Mouse (Mus musculus): Measurements from ENCODE around the gene Olfr325. TPM values are rescaled to one million over a fixed set of nuclear protein-coding genes. Genes with fewer than 3 reads are reported as not detected.
A peak's percentile ranks its signal among the peaks of the same experiment; 100 is the strongest.

The Olfr325 gene
- total and polyA plus RNA-seq, 2 experiments, result not detected

DNA sequence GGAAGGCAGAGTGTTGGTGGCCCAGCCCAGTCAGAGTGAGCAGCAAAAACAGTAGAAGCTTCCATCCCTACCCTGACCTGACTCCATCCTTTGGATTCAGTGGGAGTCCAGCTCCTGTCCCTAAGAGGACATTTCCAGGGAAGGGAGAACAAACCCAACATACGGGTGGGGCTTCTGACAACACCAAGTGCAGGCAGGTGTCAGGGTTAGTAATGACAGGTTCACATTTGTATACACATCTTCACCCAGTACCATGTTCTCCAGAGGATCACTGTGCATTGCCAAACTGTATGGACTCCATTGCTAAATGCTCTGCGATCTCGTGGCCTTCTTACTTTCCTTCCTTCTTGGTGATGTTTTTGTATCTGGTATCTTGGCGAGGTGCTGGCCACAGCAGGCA lies 38.4 kb downstream of the Olfr325 start, which contains the start of gene 2210407C18Rik:
TSS of gene 2210407C18Rik (minus strand) at position 101 of the 400 bp plus-strand sequence.
- H3K27me3 ChIP-seq (ENCODE audit: control insufficient read depth, insufficient read depth, low read length), result no peaks in the 10 kb centered on the region
- H3K9ac ChIP-seq (ENCODE audit: low read depth, low read length), result no peak within 1 kb of the TSS
- no peak for DNase-seq (ENCODE audit: extremely low read depth, low read depth, low spot score)
- TF ChIP-seq CTCF (IDR thresholded peaks at IDR 0.05; ENCODE audit: low read depth, low read length), result no peak
- TF ChIP-seq POLR2A (IDR thresholded peaks at IDR 0.05; ENCODE audit: extremely low read depth, insufficient read depth, low read length), result no peak
- 92% methylated on average over 4 of the region's 4 CpGs for WGBS
- H3K27ac ChIP-seq (replicated peaks; ENCODE audit: insufficient read depth, low read depth, low read length), result no peak within 1 kb of the TSS
- no peaks in the 10 kb centered on the region for H3K36me3 ChIP-seq (ENCODE audit: control insufficient read depth, insufficient read depth, low read length)
- no peaks in the 10 kb centered on the region for H3K79me2 ChIP-seq (ENCODE audit: control insufficient read depth, insufficient read depth, low read length)
- H3K4me3 ChIP-seq (ENCODE audit: insufficient read depth, low read depth, low read length), result no peak within 1 kb of the TSS
- H3K4me1 ChIP-seq (ENCODE audit: control insufficient read depth, insufficient read depth, low read length), result peaks cover 9% of the 10 kb centered on the region; the same call in 1 of the 2 replicates

DNA sequence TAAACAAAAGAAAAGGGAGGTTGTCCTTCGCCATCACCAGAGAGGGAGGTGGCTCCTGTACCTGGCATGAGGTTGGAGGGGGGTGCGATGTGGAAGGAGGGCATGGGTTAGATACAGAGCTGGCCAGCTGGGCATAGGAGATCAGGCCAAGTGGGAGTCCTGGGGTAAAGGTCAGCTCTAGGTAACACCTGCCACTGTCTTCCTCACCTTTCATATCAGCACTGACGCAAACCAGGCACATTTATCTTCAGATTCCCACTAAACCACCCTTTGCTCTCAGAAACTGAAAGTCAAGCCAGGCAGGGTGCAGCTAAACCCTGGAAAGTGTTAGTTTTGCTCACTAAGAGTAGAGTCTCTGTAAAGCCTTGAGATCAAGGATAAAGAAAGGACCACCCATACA lies 40.8 kb downstream of the Olfr325 start:
- H3K27ac ChIP-seq (replicated peaks; ENCODE audit: insufficient read depth, low read depth, low read length), result no peak overlapping the region
- H3K9ac ChIP-seq (ENCODE audit: low read depth, low read length), result no peak overlapping the region
- peak; percentile 57 for DNase-seq (ENCODE audit: extremely low read depth, low read depth, low spot score)
- H3K27me3 ChIP-seq (ENCODE audit: control insufficient read depth, insufficient read depth, low read length), result no peaks in the 10 kb centered on the region
- no peak overlapping the region for H3K4me3 ChIP-seq (ENCODE audit: insufficient read depth, low read depth, low read length)
- peaks cover 9% of the 10 kb centered on the region; the same call in 1 of the 2 replicates for H3K4me1 ChIP-seq (ENCODE audit: control insufficient read depth, insufficient read depth, low read length)
- TF ChIP-seq CTCF (IDR thresholded peaks at IDR 0.05; ENCODE audit: low read depth, low read length) (no peak), POLR2A (IDR thresholded peaks at IDR 0.05; ENCODE audit: extremely low read depth, insufficient read depth, low read length) (no peak)
- no peaks in the 10 kb centered on the region for H3K79me2 ChIP-seq (ENCODE audit: control insufficient read depth, insufficient read depth, low read length)
- whole genome bisulfite sequencing, result 18% methylated on average over 3 of the region's 3 CpGs
- H3K36me3 ChIP-seq (ENCODE audit: control insufficient read depth, insufficient read depth, low read length), result no peaks in the 10 kb centered on the region

DNA sequence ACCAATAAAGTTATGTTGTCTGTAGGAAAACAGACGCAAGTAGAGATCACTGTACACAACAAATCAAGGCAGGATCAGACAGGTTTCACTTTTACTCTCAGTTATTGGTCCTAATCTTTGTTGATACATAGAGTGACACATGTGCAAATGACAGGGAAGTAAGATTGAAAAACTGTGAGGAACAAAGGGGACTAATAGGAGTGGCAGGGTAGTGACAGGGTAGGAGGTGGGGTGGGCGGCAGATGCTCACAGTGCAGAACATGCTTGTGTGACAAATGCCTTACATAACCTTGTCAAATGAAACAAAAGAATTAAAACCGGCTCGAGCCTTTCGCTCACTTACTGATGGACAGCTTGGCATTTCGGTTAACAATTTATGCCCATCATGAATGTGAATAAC lies 41.3 kb downstream of the Olfr325 start:
- no peak overlapping the region for H3K4me3 ChIP-seq (ENCODE audit: insufficient read depth, low read depth, low read length)
- H3K9ac ChIP-seq (ENCODE audit: low read depth, low read length), result no peak overlapping the region
- no peak for TF ChIP-seq CTCF (IDR thresholded peaks at IDR 0.05; ENCODE audit: low read depth, low read length)
- no peak for TF ChIP-seq POLR2A (IDR thresholded peaks at IDR 0.05; ENCODE audit: extremely low read depth, insufficient read depth, low read length)
- no peaks in the 10 kb centered on the region for H3K27me3 ChIP-seq (ENCODE audit: control insufficient read depth, insufficient read depth, low read length)
- DNase-seq (ENCODE audit: extremely low read depth, low read depth, low spot score), result no peak
- H3K27ac ChIP-seq (replicated peaks; ENCODE audit: insufficient read depth, low read depth, low read length), result no peak overlapping the region
- WGBS, result 80% methylated on average over 6 of the region's 6 CpGs
- H3K4me1 ChIP-seq (ENCODE audit: control insufficient read depth, insufficient read depth, low read length), result peaks cover 9% of the 10 kb centered on the region; the same call in 1 of the 2 replicates
- no peaks in the 10 kb centered on the region for H3K79me2 ChIP-seq (ENCODE audit: control insufficient read depth, insufficient read depth, low read length)
- H3K36me3 ChIP-seq (ENCODE audit: control insufficient read depth, insufficient read depth, low read length), result no peaks in the 10 kb centered on the region

DNA sequence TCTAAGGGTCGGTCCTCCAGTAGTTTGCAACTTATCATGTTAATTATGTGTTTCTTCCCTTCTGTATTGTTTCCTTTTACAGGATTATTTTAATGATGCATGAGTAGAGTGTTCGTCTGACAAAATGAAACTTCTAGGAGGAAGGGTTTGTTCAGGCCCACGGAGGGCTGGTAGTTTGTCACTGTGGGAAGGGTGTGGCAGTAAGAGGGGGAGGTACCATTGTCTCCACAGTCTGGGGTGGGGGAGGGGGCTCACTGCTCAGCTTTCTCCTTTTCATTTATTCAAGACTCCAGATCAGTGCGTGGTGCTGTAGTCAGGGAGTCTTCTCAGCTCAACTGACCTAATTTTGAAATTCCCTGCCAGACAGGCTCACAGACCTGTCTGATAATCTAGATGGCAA lies 48.6 kb downstream of the Olfr325 start:
- H3K27me3 ChIP-seq (ENCODE audit: control insufficient read depth, insufficient read depth, low read length), result no peaks in the 10 kb centered on the region
- H3K27ac ChIP-seq (replicated peaks; ENCODE audit: insufficient read depth, low read depth, low read length), result no peak overlapping the region
- H3K9ac ChIP-seq (ENCODE audit: low read depth, low read length), result no peak overlapping the region
- H3K36me3 ChIP-seq (ENCODE audit: control insufficient read depth, insufficient read depth, low read length), result no peaks in the 10 kb centered on the region
- no peaks in the 10 kb centered on the region for H3K79me2 ChIP-seq (ENCODE audit: control insufficient read depth, insufficient read depth, low read length)
- no peak overlapping the region for H3K4me3 ChIP-seq (ENCODE audit: insufficient read depth, low read depth, low read length)
- no peaks in the 10 kb centered on the region for H3K4me1 ChIP-seq (ENCODE audit: control insufficient read depth, insufficient read depth, low read length)
- no peak for DNase-seq (ENCODE audit: extremely low read depth, low read depth, low spot score)
- TF ChIP-seq POLR2A (IDR thresholded peaks at IDR 0.05; ENCODE audit: extremely low read depth, insufficient read depth, low read length) (no peak), CTCF (IDR thresholded peaks at IDR 0.05; ENCODE audit: low read depth, low read length) (no peak)
- 70% methylated on average over 4 of the region's 4 CpGs for WGBS

DNA sequence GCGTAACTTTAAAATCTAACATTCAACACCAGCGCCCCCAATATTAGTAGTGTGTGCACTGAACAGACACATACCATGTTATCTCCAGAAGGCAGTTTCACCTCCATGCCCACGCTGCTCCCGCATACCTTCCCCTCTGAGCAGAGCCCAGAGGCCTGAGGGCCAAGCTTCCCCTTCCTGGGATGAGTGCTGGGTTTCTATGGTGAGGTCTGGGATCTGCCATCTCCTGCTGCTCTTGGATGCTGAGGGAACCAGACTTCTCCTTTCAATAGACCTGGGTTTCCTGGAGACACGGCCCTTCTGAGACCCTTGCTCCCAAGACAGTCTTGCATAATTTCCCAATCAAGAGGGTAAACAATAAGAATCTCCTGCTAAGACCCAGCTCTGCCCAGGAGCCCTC lies 52.9 kb downstream of the Olfr325 start, which contains the start of gene Olfr323:
TSS of gene Olfr323 (minus strand) at position 101 of the 400 bp plus-strand sequence.
- 83% methylated on average over 5 of the region's 5 CpGs for WGBS
- DNase-seq (ENCODE audit: extremely low read depth, low read depth, low spot score), result no peak
- Histone ChIP-seq H3K79me2 (ENCODE audit: control insufficient read depth, insufficient read depth, low read length) (no peaks in the 10 kb centered on the region), H3K36me3 (ENCODE audit: control insufficient read depth, insufficient read depth, low read length) (no peaks in the 10 kb centered on the region), H3K27me3 (ENCODE audit: control insufficient read depth, insufficient read depth, low read length) (no peaks in the 10 kb centered on the region), H3K27ac (replicated peaks; ENCODE audit: insufficient read depth, low read depth, low read length) (no peak within 1 kb of the TSS), H3K4me1 (ENCODE audit: control insufficient read depth, insufficient read depth, low read length) (no peaks in the 10 kb centered on the region), H3K4me3 (ENCODE audit: insufficient read depth, low read depth, low read length) (no peak within 1 kb of the TSS), H3K9ac (ENCODE audit: low read depth, low read length) (no peak within 1 kb of the TSS)
- TF ChIP-seq POLR2A (IDR thresholded peaks at IDR 0.05; ENCODE audit: extremely low read depth, insufficient read depth, low read length), result no peak
- TF ChIP-seq CTCF (IDR thresholded peaks at IDR 0.05; ENCODE audit: low read depth, low read length), result no peak

Other genes starting within 250 kb of the Olfr325 start
- 20.7 and 23.8 TPM in 2 replicates for gene Zfp672, start 247.4 kb upstream of the Olfr325 start, total RNA-seq (2014; rRNA removed)
- 14.9 and 18.6 TPM in 2 replicates for gene Zfp672, start 247.4 kb upstream of the Olfr325 start, polyA plus RNA-seq (2012; rRNA removed)
- 8.9 and 10.3 TPM in 2 replicates for gene Sh3bp5l, start 247.0 kb upstream of the Olfr325 start, total RNA-seq (2014; rRNA removed)
- gene Sh3bp5l, start 247.0 kb upstream of the Olfr325 start, polyA plus RNA-seq (2012; rRNA removed), result 15.8 and 19.6 TPM in 2 replicates
- gene Lypd8, start 198.7 kb upstream of the Olfr325 start, total RNA-seq (2014; rRNA removed), result not detected in 2 replicates
- gene Lypd8, start 198.7 kb upstream of the Olfr325 start, polyA plus RNA-seq (2012; rRNA removed), result 2.6 and 4.0 TPM in 2 replicates
- not detected in 2 replicates for gene 1810065E05Rik, start 156.6 kb upstream of the Olfr325 start, total RNA-seq (2014; rRNA removed)
- gene 1810065E05Rik, start 156.6 kb upstream of the Olfr325 start, polyA plus RNA-seq (2012; rRNA removed), result 0.22 TPM in 1 of 2 replicates, not detected in the other
- not detected in 2 replicates for gene Gm12253, start 145.2 kb upstream of the Olfr325 start, total RNA-seq (2014; rRNA removed)
- not detected in 2 replicates for gene Gm12253, start 145.2 kb upstream of the Olfr325 start, polyA plus RNA-seq (2012; rRNA removed)
- gene Lypd9, start 124.8 kb upstream of the Olfr325 start, total RNA-seq (2014; rRNA removed), result not detected in 2 replicates
- gene Lypd9, start 124.8 kb upstream of the Olfr325 start, polyA plus RNA-seq (2012; rRNA removed), result not detected in 2 replicates
- not detected in 2 replicates for gene Olfr30, start 115.5 kb upstream of the Olfr325 start, total RNA-seq (2014; rRNA removed)
- not detected in 2 replicates for gene Olfr30, start 115.5 kb upstream of the Olfr325 start, polyA plus RNA-seq (2012; rRNA removed)
- gene Olfr332, start 85.2 kb upstream of the Olfr325 start, total RNA-seq (2014; rRNA removed), result not detected in 2 replicates
- not detected in 2 replicates for gene Olfr332, start 85.2 kb upstream of the Olfr325 start, polyA plus RNA-seq (2012; rRNA removed)
- gene Olfr331, start 75.2 kb upstream of the Olfr325 start, total RNA-seq (2014; rRNA removed), result not detected in 2 replicates
- not detected in 2 replicates for gene Olfr331, start 75.2 kb upstream of the Olfr325 start, polyA plus RNA-seq (2012; rRNA removed)
- gene Olfr330, start 42.9 kb upstream of the Olfr325 start, total RNA-seq (2014; rRNA removed), result not detected in 2 replicates
- not detected in 2 replicates for gene Olfr330, start 42.9 kb upstream of the Olfr325 start, polyA plus RNA-seq (2012; rRNA removed)
- not detected in 2 replicates for gene Olfr329-ps, start 31.3 kb upstream of the Olfr325 start, total RNA-seq (2014; rRNA removed)
- not detected in 2 replicates for gene Olfr329-ps, start 31.3 kb upstream of the Olfr325 start, polyA plus RNA-seq (2012; rRNA removed)
- gene Olfr328, start 22.1 kb upstream of the Olfr325 start, total RNA-seq (2014; rRNA removed), result 0.07 TPM in 1 of 2 replicates, not detected in the other
- not detected in 2 replicates for gene Olfr328, start 22.1 kb upstream of the Olfr325 start, polyA plus RNA-seq (2012; rRNA removed)
- not detected in 2 replicates for gene Olfr224, start 7.2 kb upstream of the Olfr325 start, total RNA-seq (2014; rRNA removed)
- gene Olfr224, start 7.2 kb upstream of the Olfr325 start, polyA plus RNA-seq (2012; rRNA removed), result not detected in 2 replicates
- not detected in 2 replicates for gene Olfr324, start 17.4 kb downstream of the Olfr325 start, total RNA-seq (2014; rRNA removed)
- gene Olfr324, start 17.4 kb downstream of the Olfr325 start, polyA plus RNA-seq (2012; rRNA removed), result not detected in 2 replicates
- gene 2210407C18Rik, start 38.3 kb downstream of the Olfr325 start, total RNA-seq (2014; rRNA removed), result 0.27 TPM in 1 of 2 replicates, not detected in the other
- gene 2210407C18Rik, start 38.3 kb downstream of the Olfr325 start, polyA plus RNA-seq (2012; rRNA removed), result not detected in 2 replicates
- gene Olfr323, start 52.8 kb downstream of the Olfr325 start, total RNA-seq (2014; rRNA removed), result not detected in 2 replicates
- gene Olfr323, start 52.8 kb downstream of the Olfr325 start, polyA plus RNA-seq (2012; rRNA removed), result not detected in 2 replicates
- not detected in 2 replicates for gene Trim58, start 62.7 kb downstream of the Olfr325 start, total RNA-seq (2014; rRNA removed)
- gene Trim58, start 62.7 kb downstream of the Olfr325 start, polyA plus RNA-seq (2012; rRNA removed), result not detected in 2 replicates
- not detected in 2 replicates for gene Olfr322, start 81.1 kb downstream of the Olfr325 start, total RNA-seq (2014; rRNA removed)
- not detected in 2 replicates for gene Olfr322, start 81.1 kb downstream of the Olfr325 start, polyA plus RNA-seq (2012; rRNA removed)
- not detected in 2 replicates for gene Olfr320, start 103.4 kb downstream of the Olfr325 start, total RNA-seq (2014; rRNA removed)
- gene Olfr320, start 103.4 kb downstream of the Olfr325 start, polyA plus RNA-seq (2012; rRNA removed), result not detected in 2 replicates
- gene Olfr319, start 121.4 kb downstream of the Olfr325 start, total RNA-seq (2014; rRNA removed), result not detected in 2 replicates
- gene Olfr319, start 121.4 kb downstream of the Olfr325 start, polyA plus RNA-seq (2012; rRNA removed), result not detected in 2 replicates
- not detected in 2 replicates for gene Olfr318, start 146.3 kb downstream of the Olfr325 start, total RNA-seq (2014; rRNA removed)
- gene Olfr318, start 146.3 kb downstream of the Olfr325 start, polyA plus RNA-seq (2012; rRNA removed), result not detected in 2 replicates
- gene Olfr317, start 161.5 kb downstream of the Olfr325 start, total RNA-seq (2014; rRNA removed), result not detected in 2 replicates
- not detected in 2 replicates for gene Olfr317, start 161.5 kb downstream of the Olfr325 start, polyA plus RNA-seq (2012; rRNA removed)
- not detected in 2 replicates for gene Olfr316, start 175.0 kb downstream of the Olfr325 start, total RNA-seq (2014; rRNA removed)
- not detected in 2 replicates for gene Olfr316, start 175.0 kb downstream of the Olfr325 start, polyA plus RNA-seq (2012; rRNA removed)
- not detected in 2 replicates for gene Olfr315, start 195.5 kb downstream of the Olfr325 start, total RNA-seq (2014; rRNA removed)
- gene Olfr315, start 195.5 kb downstream of the Olfr325 start, polyA plus RNA-seq (2012; rRNA removed), result not detected in 2 replicates
- not detected in 2 replicates for gene Olfr314, start 205.2 kb downstream of the Olfr325 start, total RNA-seq (2014; rRNA removed)
- gene Olfr314, start 205.2 kb downstream of the Olfr325 start, polyA plus RNA-seq (2012; rRNA removed), result not detected in 2 replicates
- gene Fam183b, start 224.2 kb downstream of the Olfr325 start, total RNA-seq (2014; rRNA removed), result not detected in 2 replicates
- gene Fam183b, start 224.2 kb downstream of the Olfr325 start, polyA plus RNA-seq (2012; rRNA removed), result not detected in 2 replicates
- not detected in 2 replicates for gene Olfr313, start 237.3 kb downstream of the Olfr325 start, total RNA-seq (2014; rRNA removed)
- gene Olfr313, start 237.3 kb downstream of the Olfr325 start, polyA plus RNA-seq (2012; rRNA removed), result not detected in 2 replicates